Mouse (Mus musculus): ENCODE data around the gene Itga2. TPM values are rescaled to one million over a fixed set of nuclear protein-coding genes. Genes with fewer than 3 reads are reported as not detected.

The Itga2 gene
- polyA plus RNA-seq (2012; rRNA removed; ENCODE audit: low replicate concordance), result 0.20 and 0.57 TPM in 2 replicates

DNA sequence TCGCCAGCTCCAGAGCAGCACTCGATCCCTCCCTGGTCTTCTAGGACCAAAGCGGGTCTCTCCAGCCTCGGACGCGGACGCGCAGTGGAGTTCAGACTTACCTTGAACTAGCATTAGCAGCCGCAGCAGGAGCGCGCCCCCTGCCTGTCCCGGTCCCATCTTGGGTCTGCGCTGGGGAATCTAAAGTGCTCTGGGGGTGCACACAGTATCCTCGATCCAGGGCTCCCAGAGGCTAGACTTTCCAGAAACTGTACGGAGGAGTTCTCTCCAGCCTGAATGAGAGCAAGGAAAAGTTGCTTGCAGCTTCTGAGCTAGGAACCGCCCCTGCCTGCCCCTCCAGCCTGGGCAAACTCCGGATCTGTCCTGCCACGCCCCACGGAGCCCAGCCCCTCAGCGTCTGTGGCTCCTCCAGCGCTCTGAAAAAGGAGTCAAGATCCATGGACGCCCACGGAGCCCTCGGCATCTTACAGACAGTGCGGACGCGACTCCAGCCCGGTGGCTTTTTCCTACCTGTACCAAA is at the start of gene Itga2:
Gene Itga2, minus strand, starts transcription at position 326 of the 520 bp plus-strand sequence.

DNA sequence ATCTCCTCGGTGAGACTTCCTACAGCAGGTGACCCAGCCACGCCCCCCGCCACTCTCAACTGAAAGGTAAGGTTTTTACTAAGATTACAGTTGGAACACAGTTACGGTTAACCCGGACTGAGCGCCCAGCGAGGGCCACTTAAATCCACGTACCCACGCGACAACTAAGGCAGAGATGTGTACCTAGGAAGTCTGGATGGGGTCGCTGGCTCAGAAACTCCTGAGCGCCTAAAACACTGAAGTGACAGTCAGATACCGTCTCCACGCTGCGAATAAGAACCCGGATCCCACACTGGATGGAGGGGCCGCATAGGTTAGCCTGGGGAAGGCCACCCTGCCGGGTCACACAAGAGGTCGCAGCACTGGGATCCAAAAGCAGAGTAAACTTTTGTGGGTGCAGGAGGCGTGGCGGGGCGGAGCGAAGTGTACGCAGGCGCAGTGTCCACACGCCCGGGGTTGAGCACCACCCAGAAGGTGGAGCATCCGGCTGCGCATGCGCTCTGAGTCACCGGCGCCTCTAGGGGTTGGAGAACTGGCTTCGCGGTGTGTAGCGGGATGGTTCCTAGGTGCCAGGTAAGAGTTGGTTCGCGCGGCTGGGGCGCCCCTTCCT is 114.0 kb downstream of the Itga2 start, which contains the start of gene Mocs2:
Gene Mocs2, plus strand, starts transcription at position 486 of the 610 bp plus-strand sequence.

Other genes with a start within 250 kb of the Itga2 start
- 9.9 and 11.9 TPM in 2 replicates for gene Mocs2, start 113.9 kb downstream of the Itga2 start, polyA plus RNA-seq (2012; rRNA removed; ENCODE audit: low replicate concordance)
- gene Pelo, start 158.1 kb upstream of the Itga2 start, polyA plus RNA-seq (2012; rRNA removed; ENCODE audit: low replicate concordance), result 16.8 and 18.0 TPM in 2 replicates
- 6.1 and 11.6 TPM in 2 replicates for gene Gm49395, start 169.8 kb upstream of the Itga2 start, polyA plus RNA-seq (2012; rRNA removed; ENCODE audit: low replicate concordance)
- 0.68 and 3.0 TPM in 2 replicates for gene Itga1, start 169.9 kb upstream of the Itga2 start, polyA plus RNA-seq (2012; rRNA removed; ENCODE audit: low replicate concordance)